Mouse (Mus musculus) liver, embryonic 11.5 days (tissue): ENCODE data around the gene Eif3l. TPM values are rescaled to one million over a fixed set of nuclear protein-coding genes. Genes with fewer than 3 reads are reported as not detected.

Source experiments
- ATAC-seq: fragments of 200-750 bp; cut with Nextera tagmentation; replicated peaks from 2 replicates; pipeline ENCODE4 v1.8.0; 2017; ENCODE audit warnings: moderate number of reproducible peaks, mild to moderate bottlenecking, moderate TSS enrichment, moderate library complexity; ENCODE audit not compliant: low FRiP score
- DNase-seq: peaks from one replicate; pipeline ENCODE4 v3.0.0-alpha.2; 2017; ENCODE audit warnings: low spot score
- H3K27ac ChIP-seq: fragments of 300-500 bp; sonication (generic); 2 replicates; pipeline ENCODE4 v1.5.1; 2014; ENCODE audit warnings: mild to moderate bottlenecking, low read depth, low read length, control low read depth
- H3K27me3 ChIP-seq: fragments of 300-500 bp; sonication (generic); replicated peaks from 2 replicates; pipeline ENCODE4 v1.6.1; 2014; ENCODE audit warnings: low read length, mixed read lengths; ENCODE audit not compliant: control insufficient read depth, insufficient read depth
- H3K36me3 ChIP-seq: fragments of 300-500 bp; sonication (generic); 2 replicates; pipeline ENCODE4 v1.6.1; 2014; ENCODE audit warnings: mild to moderate bottlenecking, low read length, moderate library complexity, mixed read lengths; ENCODE audit not compliant: control insufficient read depth, insufficient read depth
- H3K4me1 ChIP-seq: fragments of 300-500 bp; sonication (generic); replicated peaks from 2 replicates; pipeline ENCODE4 v1.6.1; 2014; ENCODE audit warnings: low read length, mixed read lengths; ENCODE audit not compliant: control insufficient read depth, insufficient read depth
- H3K4me2 ChIP-seq: fragments of 300-500 bp; sonication (generic); 2 replicates; pipeline ENCODE4 v1.6.1; 2014; ENCODE audit warnings: mild to moderate bottlenecking, control low read depth, moderate library complexity
- H3K4me3 ChIP-seq: fragments of 300-500 bp; sonication (generic); 2 replicates; pipeline ENCODE4 v1.5.1; 2014; ENCODE audit warnings: low read depth, low read length, control low read depth
- H3K9ac ChIP-seq: fragments of 300-500 bp; sonication (generic); 2 replicates; pipeline ENCODE4 v1.6.1; 2014; ENCODE audit warnings: low read depth, low read length, control low read depth
- H3K9me3 ChIP-seq: fragments of 300-500 bp; sonication (generic); 2 replicates; pipeline ENCODE4 v1.6.1; 2016; ENCODE audit warnings: low read length, inconsistent platforms, mixed read lengths; ENCODE audit not compliant: control insufficient read depth
- WGBS: fragments of 180-500 bp; shearing (Covaris S2); extraction: QIAGEN DNeasy Blood & Tissue Kit; methylation state at CpG from one replicate; pipeline ENCODE4 v1.1.7; 2014; 5-methylcytosine and 5-hydroxymethylcytosine counted together
- polyA plus RNA-seq: library from polyadenylated mRNA; unstranded; fragments of >200 nt; fragmentation: Nextera tagmentation; extraction: Ambion mirVana; gene quantifications from 2 replicates; pipeline ENCODE4 v1.2.1, GENCODE M21; 2014

The Eif3l gene
- polyA plus RNA-seq, 1 experiment from 2014 or later: 257 TPM

DNA sequence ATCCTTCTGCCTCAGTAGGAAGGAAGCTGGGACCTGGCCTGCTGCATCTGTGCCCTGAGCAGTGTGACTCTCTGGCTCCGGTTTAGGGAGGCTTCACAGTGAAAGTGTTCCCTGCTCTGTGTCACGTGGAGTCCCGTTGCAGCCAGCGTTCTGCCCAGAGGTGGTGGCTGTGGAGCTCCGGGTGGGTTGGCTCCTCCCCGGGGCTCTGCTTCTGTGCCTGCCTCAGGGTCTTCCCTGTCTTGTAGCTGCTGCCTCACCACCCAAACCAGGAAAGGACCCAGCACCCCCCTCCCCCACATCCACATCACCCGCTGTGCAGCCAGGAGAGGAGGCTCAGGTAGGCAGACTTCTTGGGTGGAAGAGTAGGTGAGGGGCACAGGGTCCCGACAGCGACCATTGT is 44.5 kb downstream of the Eif3l start:
- no peaks in the 10 kb centered on the region for H3K4me1 ChIP-seq
- no peaks in the 10 kb centered on the region for H3K9me3 ChIP-seq
- H3K27me3 ChIP-seq: no peaks in the 10 kb centered on the region
- no peak overlapping the region for H3K9ac ChIP-seq
- peaks cover 20% of the 10 kb centered on the region; the same call in 1 of the 2 replicates for H3K36me3 ChIP-seq
- H3K4me3 ChIP-seq: no peak overlapping the region
- ATAC-seq: no peak
- WGBS: 75% methylated on average over 9 of the region's 9 CpGs
- no peak overlapping the region for H3K4me2 ChIP-seq
- no peak for DNase-seq
- no peak overlapping the region for H3K27ac ChIP-seq

DNA sequence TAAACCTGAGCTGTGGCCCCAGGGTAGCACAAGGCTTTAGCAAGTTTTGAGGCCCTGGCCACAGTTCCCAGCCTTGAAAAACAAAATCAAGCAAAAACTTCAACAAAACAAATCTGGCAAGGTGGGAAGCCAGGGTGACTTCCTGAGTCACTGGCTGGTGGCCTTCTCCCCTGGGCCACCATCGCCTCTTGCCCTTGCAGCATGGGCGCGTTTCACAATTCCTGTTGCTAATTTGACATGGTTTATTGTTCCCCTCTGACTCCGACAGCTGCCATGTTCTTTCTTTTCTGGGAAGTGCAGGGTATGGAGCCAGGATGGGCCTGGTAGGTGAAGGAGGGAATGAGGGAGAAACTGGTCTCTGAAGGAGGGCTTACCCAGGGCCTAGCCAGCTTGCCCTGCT is 47.1 kb downstream of the Eif3l start:
- 78% methylated on average over 4 of the region's 4 CpGs for WGBS
- ATAC-seq: no peak
- H3K36me3 ChIP-seq: peaks cover 22% of the 10 kb centered on the region

DNA sequence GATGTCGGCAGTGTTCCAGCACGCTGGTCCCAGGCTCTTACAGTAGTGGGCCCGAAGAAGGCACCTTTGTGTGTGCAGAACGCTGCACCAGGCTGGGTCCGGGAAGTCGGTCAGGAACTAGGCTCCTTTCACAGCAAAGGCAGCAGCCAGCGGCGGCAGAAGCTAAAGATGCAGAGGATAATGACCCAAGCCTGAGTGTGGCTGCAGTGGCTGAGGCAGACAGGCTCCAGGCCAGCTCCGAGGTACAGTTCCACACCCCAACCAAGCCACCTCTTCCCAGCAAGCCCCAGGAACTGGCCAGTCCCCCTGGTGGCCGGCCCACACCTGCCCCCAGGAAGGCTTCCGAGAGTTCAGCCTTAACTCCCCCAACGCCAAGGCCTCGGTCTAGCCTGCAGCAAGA is 47.6 kb downstream of the Eif3l start:
- 79% methylated on average over 13 of the region's 13 CpGs for whole genome bisulfite sequencing
- no peak overlapping the region for H3K4me2 ChIP-seq
- no peak overlapping the region for H3K27ac ChIP-seq
- H3K36me3 ChIP-seq: peaks cover 26% of the 10 kb centered on the region
- ATAC-seq (no peak), DNase-seq (no peak)
- no peak overlapping the region for H3K9ac ChIP-seq
- H3K4me1 ChIP-seq: no peaks in the 10 kb centered on the region
- H3K27me3 ChIP-seq: no peaks in the 10 kb centered on the region
- H3K4me3 ChIP-seq: no peak overlapping the region
- no peaks in the 10 kb centered on the region for H3K9me3 ChIP-seq

More for the DNA sequence above, 47.1 kb downstream of the Eif3l start:
- Histone ChIP-seq H3K4me1 (no peaks in the 10 kb centered on the region), H3K27ac (no peak overlapping the region), H3K27me3 (no peaks in the 10 kb centered on the region), H3K4me2 (no peak overlapping the region), H3K4me3 (no peak overlapping the region), H3K9me3 (no peaks in the 10 kb centered on the region), H3K9ac (no peak overlapping the region)
- DNase-seq: no peak

DNA sequence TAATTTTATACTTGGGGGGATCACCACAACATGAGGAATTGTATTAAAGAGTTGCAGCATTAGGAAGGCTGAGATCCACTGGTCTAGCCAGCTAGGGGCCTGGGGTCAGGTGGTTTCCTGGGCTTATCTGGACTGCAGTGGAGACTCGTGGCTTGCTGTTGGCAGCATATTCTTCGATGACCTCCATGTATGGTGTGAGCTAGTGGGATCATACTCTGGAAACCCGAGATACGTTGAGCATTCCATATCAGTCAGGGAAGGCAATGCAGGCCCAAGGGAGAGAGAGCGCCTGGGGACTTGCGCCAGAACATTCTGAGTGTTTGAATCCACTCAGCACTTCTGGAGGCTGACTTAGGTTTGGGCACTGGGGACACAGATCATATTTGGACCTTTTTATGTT is 48.8 kb downstream of the Eif3l start:
- Histone ChIP-seq H3K27ac (no peak overlapping the region), H3K9me3 (no peaks in the 10 kb centered on the region), H3K4me2 (no peak overlapping the region), H3K4me3 (no peak overlapping the region), H3K36me3 (peaks cover 31% of the 10 kb centered on the region), H3K27me3 (no peaks in the 10 kb centered on the region), H3K9ac (no peak overlapping the region), H3K4me1 (no peaks in the 10 kb centered on the region)
- 73% methylated on average over 6 of the region's 6 CpGs for WGBS
- ATAC-seq (no peak), DNase-seq (no peak)

DNA sequence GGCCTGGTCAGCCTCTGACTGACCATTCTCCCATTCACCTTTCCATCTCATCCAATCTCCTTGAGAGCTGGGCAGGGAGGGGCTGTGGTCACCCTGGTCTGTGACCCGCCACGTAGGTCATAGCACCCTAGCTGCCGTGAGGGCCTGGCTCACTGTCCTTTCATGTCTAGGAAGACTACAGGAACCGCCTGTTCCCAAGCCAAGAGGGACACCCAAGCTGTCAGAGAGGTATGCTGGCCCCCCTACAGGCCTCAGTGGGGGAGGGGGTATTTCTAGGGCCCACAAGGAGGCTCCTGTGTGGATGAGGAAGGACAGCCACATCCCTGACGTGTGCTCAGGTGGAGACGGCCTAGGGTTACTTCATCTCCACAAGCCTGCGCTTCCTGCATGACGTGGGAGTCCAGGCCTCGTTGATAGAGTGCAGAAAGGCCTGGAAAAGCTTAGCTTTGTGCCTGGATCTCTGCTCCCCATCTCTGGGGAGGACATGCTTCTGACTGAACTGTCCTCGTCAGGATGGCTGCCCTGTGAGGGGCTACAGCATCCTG is 49.4 kb downstream of the Eif3l start:
- H3K27ac ChIP-seq: no peak overlapping the region
- no peak for DNase-seq
- no peak for ATAC-seq
- H3K36me3 ChIP-seq: peaks cover 31% of the 10 kb centered on the region
- 78% methylated on average over 10 of the region's 10 CpGs for WGBS
- H3K4me3 ChIP-seq: no peak overlapping the region
- no peaks in the 10 kb centered on the region for H3K27me3 ChIP-seq
- H3K9me3 ChIP-seq: no peaks in the 10 kb centered on the region
- no peak overlapping the region for H3K4me2 ChIP-seq
- no peaks in the 10 kb centered on the region for H3K4me1 ChIP-seq
- H3K9ac ChIP-seq: no peak overlapping the region

DNA sequence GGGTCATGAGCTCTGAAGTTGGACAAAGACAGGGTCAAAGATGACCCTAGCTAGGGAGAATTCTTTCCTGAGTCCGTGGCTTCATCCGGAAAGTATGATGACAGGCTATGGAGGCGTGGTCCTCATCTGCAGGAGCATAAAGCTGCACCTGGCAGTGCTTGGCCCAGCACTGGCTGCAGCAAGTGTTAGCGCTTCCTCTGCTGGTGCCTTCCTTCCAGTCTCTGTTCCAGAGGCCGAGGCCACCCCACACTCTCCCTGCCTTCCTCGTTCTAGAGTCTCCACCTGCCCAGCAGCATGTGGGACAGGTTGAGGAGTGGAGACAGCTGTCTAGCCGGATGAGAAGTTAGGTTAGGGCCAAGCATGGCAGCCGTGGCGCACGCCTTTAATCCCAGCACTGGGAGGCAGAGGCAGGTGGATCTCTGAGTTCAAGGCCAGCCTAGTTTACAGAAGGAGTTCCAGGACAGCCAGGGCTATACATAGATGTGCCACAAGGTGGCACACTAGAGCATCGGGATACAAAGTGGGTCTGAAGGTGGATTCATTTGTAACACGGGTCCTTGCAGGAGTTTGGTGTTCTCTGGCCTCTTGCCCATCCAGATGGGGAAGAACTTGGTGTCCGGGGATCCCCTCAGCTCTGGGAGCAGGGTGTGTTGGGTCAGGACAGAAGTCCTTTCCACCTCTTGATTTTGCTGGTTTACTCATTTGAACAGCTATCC is 51.4 kb downstream of the Eif3l start:
- Histone ChIP-seq H3K4me1 (no peaks in the 10 kb centered on the region), H3K4me3 (no peak overlapping the region), H3K4me2 (no peak overlapping the region), H3K9me3 (no peaks in the 10 kb centered on the region), H3K27ac (no peak overlapping the region), H3K9ac (no peak overlapping the region), H3K36me3 (peaks cover 31% of the 10 kb centered on the region), H3K27me3 (no peaks in the 10 kb centered on the region)
- ATAC-seq (no peak), DNase-seq (no peak)
- 80% methylated on average over 13 of the region's 13 CpGs for WGBS

DNA sequence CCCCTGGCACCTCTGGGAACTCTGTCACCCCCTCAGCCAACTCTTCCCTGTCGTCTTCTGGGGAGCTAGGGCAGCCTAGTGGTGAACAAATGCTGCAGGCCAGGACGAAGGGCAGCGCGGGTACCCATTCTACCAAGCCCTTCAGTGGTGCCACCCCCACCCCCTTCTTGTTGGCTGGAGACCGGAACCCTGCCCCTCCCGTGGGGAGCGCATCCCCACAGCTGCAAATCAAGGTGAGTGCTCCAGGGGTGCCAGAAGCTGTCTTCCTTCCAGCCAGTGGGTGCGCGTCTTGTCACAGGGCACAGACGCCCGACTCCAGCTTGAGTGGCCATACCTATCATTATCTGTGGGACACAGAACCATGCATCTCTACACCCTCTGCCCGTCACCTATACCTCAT is 52.1 kb downstream of the Eif3l start:
- no peak for DNase-seq
- H3K4me1 ChIP-seq: no peaks in the 10 kb centered on the region
- WGBS: 86% methylated on average over 12 of the region's 12 CpGs
- ATAC-seq: no peak
- no peak overlapping the region for H3K4me3 ChIP-seq
- no peak overlapping the region for H3K27ac ChIP-seq
- no peak overlapping the region for H3K4me2 ChIP-seq
- H3K9me3 ChIP-seq: no peaks in the 10 kb centered on the region
- no peaks in the 10 kb centered on the region for H3K27me3 ChIP-seq
- H3K36me3 ChIP-seq: peaks cover 33% of the 10 kb centered on the region
- H3K9ac ChIP-seq: no peak overlapping the region

DNA sequence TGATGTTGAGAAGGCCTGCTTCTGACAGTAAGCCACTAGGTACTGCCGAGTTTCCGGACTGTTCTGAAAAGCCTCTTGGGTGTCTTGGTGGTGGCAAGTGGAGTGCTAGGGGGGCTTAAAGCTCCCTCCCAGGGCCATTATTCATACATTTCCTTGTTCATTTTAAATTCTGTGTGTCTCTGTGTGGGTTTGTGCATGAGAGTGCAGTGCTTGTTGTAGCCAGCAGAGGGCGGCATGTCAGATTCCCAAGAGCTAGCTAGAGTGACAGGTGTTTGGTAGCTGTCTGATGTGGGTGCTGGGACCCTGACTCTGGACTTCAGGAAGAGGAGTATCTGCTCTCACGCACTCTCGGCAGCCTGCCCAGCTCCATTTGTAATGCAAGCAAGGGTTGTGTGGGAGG is 53.2 kb downstream of the Eif3l start:
- ATAC-seq: no peak
- H3K4me2 ChIP-seq: no peak overlapping the region
- H3K9me3 ChIP-seq: no peaks in the 10 kb centered on the region
- no peaks in the 10 kb centered on the region for H3K4me1 ChIP-seq
- no peak for DNase-seq
- H3K27me3 ChIP-seq: no peaks in the 10 kb centered on the region
- no peak overlapping the region for H3K9ac ChIP-seq
- H3K36me3 ChIP-seq: peaks cover 35% of the 10 kb centered on the region
- no peak overlapping the region for H3K4me3 ChIP-seq
- no peak overlapping the region for H3K27ac ChIP-seq
- WGBS: 90% methylated on average over 5 of the region's 5 CpGs

DNA sequence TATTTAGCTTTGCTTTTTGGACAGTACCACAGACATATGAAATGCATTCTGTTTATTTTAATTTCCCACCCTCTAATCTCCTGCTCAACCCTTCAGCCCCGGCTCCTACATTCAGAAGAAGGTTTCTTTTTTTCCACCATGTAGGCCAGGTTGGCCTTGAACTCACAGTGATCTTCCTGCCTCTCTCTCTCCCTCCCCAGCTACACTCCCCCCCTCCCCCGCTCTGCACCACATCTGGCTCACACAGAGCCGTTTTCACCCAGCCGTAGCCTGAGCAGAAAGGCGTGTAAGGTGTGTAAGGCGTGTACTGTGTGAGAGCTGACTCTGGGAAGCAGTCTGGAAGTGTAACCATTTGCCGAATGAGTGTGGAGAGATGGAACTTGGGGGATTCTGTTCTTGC is 54.3 kb downstream of the Eif3l start:
- WGBS: 81% methylated on average over 7 of the region's 7 CpGs
- Histone ChIP-seq H3K27ac (no peak overlapping the region), H3K36me3 (peaks cover 32% of the 10 kb centered on the region)

More for the DNA sequence above, 54.3 kb downstream of the Eif3l start:
- no peak overlapping the region for H3K4me2 ChIP-seq
- no peak for ATAC-seq
- no peaks in the 10 kb centered on the region for H3K9me3 ChIP-seq
- H3K9ac ChIP-seq: no peak overlapping the region
- no peak overlapping the region for H3K4me3 ChIP-seq
- no peak for DNase-seq
- no peaks in the 10 kb centered on the region for H3K4me1 ChIP-seq
- no peaks in the 10 kb centered on the region for H3K27me3 ChIP-seq
